Mouse (Mus musculus) E14TG2a.4 (cell line): ENCODE measurements at regions not wholly inside any gene's neighbourhood (a gene's known extent, or its start where the extent isn't known, plus 50 kb on each side); places are given as distances from the start of the nearest gene placed in this dataset.
A peak's percentile ranks its signal among the peaks of the same experiment; 100 is the strongest.

Experiments used
- H3K27me3 ChIP-seq: 2 replicates; pipeline ENCODE4 v1.6.1; 2014; ENCODE audit warnings: low read length, control low read depth; ENCODE audit not compliant: insufficient read depth
- H3K36me3 ChIP-seq: 2 replicates; pipeline ENCODE4 v1.6.1; 2014; ENCODE audit warnings: low read length, control low read depth; ENCODE audit not compliant: insufficient read depth
- H3K4me1 ChIP-seq: replicated peaks from 2 replicates; pipeline ENCODE4 v1.6.1; 2014; ENCODE audit warnings: low read depth, low read length, control low read depth
- H3K4me3 ChIP-seq: replicated peaks from 2 replicates; pipeline ENCODE4 v1.5.1; 2014; ENCODE audit warnings: mild to moderate bottlenecking, low read length
- H3K9me3 ChIP-seq: 2 replicates; pipeline ENCODE4 v1.6.1; 2014; ENCODE audit warnings: low read length, control low read depth
- CTCF ChIP-seq: conservative IDR thresholded peaks from 2 replicates; pipeline ENCODE4 v1.5.1; 2014; ENCODE audit warnings: low read length
- NANOG ChIP-seq: IDR thresholded peaks from 2 replicates; pipeline ENCODE4 v1.6.1; 2014; ENCODE audit warnings: borderline replicate concordance, low read length, mixed read lengths
- POU5F1 ChIP-seq: IDR thresholded peaks from 2 replicates; pipeline ENCODE4 v1.6.1; 2014; ENCODE audit warnings: low read length, borderline replicate concordance

DNA sequence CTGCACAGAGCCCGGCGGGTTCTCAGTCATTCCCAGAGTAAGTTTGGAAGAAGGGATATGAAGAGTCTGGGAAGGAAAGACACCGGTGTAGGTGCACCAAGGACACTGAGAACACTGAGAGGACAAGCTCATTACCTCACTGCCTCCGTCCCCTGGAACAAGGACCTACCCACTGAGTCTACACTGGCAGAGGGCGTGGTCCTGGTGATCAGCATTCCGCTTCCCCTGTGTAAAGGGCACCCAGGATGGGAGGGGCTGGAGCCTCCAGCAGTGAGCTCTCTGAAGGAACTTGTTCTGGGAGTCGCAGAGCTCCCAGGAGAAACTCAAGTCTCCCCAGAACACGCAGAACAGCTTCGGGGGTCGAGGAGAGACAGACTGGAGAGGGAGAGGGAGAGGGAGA, 76.9 kb upstream of the Calm2 start:
- TF ChIP-seq POU5F1 = no peak
- no peak for TF ChIP-seq NANOG
- no peak for TF ChIP-seq CTCF
- H3K27me3 ChIP-seq = peaks cover 7% of the 10 kb centered on the region

GRCm38 (mm10) chr17:87527174-87527573, 80.4 kb upstream of the Calm2 start:
- Histone ChIP-seq H3K4me1 (peaks cover 60% of the 10 kb centered on the region), H3K4me3 (no peak overlapping the region), H3K27me3 (peaks cover 13% of the 10 kb centered on the region), H3K9me3 (no peaks in the 10 kb centered on the region), H3K36me3 (no peaks in the 10 kb centered on the region)
- TF ChIP-seq POU5F1 = no peak
- no peak for TF ChIP-seq NANOG
- TF ChIP-seq CTCF = no peak

More for the DNA sequence above, 76.9 kb upstream of the Calm2 start:
- Histone ChIP-seq H3K36me3 (no peaks in the 10 kb centered on the region), H3K4me1 (peaks cover 45% of the 10 kb centered on the region), H3K4me3 (no peak overlapping the region), H3K9me3 (no peaks in the 10 kb centered on the region)

DNA sequence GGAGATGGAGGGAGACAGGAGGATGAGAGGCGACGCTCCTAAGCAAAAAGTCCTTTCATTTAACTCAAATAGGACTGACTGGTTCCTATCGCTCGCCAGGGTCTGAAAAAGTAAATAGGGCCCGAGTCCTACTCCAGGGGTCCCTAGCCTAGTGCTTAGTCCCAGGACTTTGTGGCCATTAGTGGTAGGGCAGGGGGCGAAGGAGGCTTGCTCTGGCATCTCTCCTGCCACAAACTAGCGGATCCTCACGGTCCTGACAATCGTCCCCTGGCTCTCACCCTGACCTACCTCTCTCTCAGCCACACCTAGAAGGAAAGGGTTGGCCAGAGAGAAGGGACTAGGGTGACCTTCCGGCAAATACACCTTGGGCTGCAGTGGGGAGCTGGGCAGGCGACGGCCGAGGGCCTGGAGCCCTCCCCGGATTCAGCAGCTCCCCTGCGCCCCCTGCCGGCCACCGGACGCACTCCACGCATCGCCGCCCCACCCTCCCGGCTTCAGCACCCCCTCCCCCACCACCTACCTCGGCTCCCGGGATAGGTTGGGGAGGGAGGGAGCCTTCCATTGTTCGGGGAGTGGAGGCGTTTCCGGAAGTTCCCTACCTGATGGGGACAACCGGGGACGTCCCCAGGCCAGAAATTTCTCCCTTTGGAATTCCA, 83.6 kb upstream of the Calm2 start:
- no peaks in the 10 kb centered on the region for H3K36me3 ChIP-seq
- H3K4me1 ChIP-seq = peaks cover 47% of the 10 kb centered on the region
- H3K4me3 ChIP-seq = peak overlapping the region; percentile 64
- H3K9me3 ChIP-seq = no peaks in the 10 kb centered on the region
- peaks cover 16% of the 10 kb centered on the region for H3K27me3 ChIP-seq
- TF ChIP-seq NANOG = no peak

- H3K36me3 ChIP-seq = no peaks in the 10 kb centered on the region
- H3K4me3 ChIP-seq = peak overlapping the region; percentile 64
- H3K27me3 ChIP-seq = peaks cover 18% of the 10 kb centered on the region
Observed at GRCm38 (mm10) chr17:87530818-87531410, 84.2 kb upstream of the Calm2 start.

GRCm38 (mm10) chr17:87531411-87532157, 84.8 kb upstream of the Calm2 start:
- no peaks in the 10 kb centered on the region for H3K9me3 ChIP-seq
- peaks cover 43% of the 10 kb centered on the region for H3K4me1 ChIP-seq
- H3K27me3 ChIP-seq = peaks cover 18% of the 10 kb centered on the region
- no peaks in the 10 kb centered on the region for H3K36me3 ChIP-seq
- TF ChIP-seq CTCF (no peak), POU5F1 (no peak), NANOG (no peak)
- peak overlapping the region; percentile 64 for H3K4me3 ChIP-seq

More at GRCm38 (mm10) chr17:87530818-87531410, 84.2 kb upstream of the Calm2 start:
- no peak for TF ChIP-seq NANOG
- Histone ChIP-seq H3K9me3 (no peaks in the 10 kb centered on the region), H3K4me1 (peaks cover 47% of the 10 kb centered on the region)

- TF ChIP-seq POU5F1 (no peak), NANOG (no peak), CTCF (no peak)
- Histone ChIP-seq H3K36me3 (no peaks in the 10 kb centered on the region), H3K9me3 (no peaks in the 10 kb centered on the region), H3K4me1 (peaks cover 43% of the 10 kb centered on the region), H3K27me3 (peaks cover 18% of the 10 kb centered on the region), H3K4me3 (peak overlapping the region; percentile 64)
Observed at GRCm38 (mm10) chr17:87532158-87532545, 85.4 kb upstream of the Calm2 start.

DNA sequence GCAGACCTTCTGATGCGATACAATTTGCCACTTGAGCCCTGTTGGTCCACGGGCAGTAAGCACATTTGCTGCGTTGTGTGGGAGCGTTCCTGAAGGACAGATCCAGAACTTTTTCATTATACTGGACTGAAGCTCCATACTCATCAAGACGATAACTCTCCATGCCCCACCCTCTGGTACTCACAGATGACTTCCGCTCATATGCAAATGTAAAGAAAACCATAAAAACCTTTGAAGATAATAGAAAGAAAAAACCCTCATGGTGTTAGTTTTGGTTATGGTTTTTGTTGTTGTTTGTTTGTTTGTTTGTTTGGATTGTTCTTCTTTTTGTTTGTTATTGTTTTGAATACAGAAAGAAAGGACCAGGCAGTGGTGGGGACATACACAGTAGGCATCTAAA, 86.0 kb upstream of the Calm2 start:
- Histone ChIP-seq H3K27me3 (peaks cover 18% of the 10 kb centered on the region), H3K9me3 (no peaks in the 10 kb centered on the region), H3K4me1 (peaks cover 43% of the 10 kb centered on the region), H3K4me3 (no peak overlapping the region), H3K36me3 (no peaks in the 10 kb centered on the region)
- TF ChIP-seq CTCF = no peak
- TF ChIP-seq POU5F1 = no peak
- no peak for TF ChIP-seq NANOG

DNA sequence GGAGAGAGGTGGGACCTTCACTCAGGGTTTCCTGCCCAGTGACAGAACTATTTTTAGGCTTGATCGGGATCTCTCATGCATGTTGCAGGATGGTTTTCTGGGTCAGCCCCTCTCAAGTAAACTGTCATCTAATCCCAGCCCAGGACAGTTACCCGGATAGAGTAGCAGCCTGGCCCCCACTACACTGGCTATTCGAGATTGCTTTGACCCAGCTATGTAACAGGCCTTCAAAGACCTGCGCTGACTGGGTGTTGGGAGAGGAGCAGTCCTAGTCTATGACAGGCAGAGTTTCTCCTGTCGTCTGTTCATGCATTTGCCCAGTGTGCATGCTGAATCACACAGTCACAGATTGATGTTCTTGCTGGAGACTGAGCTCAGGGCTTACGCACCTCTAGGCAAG, 86.2 kb upstream of the Epcam start:
- Histone ChIP-seq H3K4me1 (no peaks in the 10 kb centered on the region; the same call in none of the 2 replicates), H3K4me3 (no peak overlapping the region), H3K36me3 (no peaks in the 10 kb centered on the region), H3K9me3 (peaks cover 25% of the 10 kb centered on the region), H3K27me3 (no peaks in the 10 kb centered on the region)
- TF ChIP-seq NANOG = no peak
- TF ChIP-seq CTCF = no peak
- TF ChIP-seq POU5F1 = no peak
